Mouse (Mus musculus): Measurements from ENCODE around the gene Bach2.

Bach2 gene

DNA sequence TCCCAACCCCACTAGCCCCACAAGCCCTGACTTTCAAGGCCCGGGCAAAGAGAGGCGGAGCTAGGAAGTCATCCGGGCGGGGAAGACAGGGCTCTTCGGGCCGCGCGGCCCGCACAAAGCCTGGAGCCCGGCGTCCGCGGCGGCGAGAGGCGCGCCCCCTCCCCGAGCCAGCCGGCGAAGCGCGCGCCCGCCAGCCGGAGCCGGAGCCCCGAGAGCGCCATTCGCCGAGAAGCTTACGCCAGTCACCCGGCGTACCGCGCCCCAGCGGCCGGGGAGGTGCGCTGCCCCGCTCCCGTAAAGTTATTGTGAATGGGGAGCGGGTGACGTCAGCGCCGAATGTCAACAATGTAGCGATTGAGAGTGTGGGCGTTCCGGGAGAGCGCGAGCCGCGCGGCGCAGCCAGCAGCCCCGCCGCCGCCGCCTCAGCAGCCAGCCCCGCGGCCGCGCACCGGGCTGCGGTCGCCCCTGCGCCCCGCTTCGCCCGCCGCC, at the start of gene Bach2:
Gene Bach2 (plus strand): TSS at position 439 of the 489 bp plus-strand sequence.
- in situ Hi-C loops (cut with MboI, MseI), result no loop called here

DNA sequence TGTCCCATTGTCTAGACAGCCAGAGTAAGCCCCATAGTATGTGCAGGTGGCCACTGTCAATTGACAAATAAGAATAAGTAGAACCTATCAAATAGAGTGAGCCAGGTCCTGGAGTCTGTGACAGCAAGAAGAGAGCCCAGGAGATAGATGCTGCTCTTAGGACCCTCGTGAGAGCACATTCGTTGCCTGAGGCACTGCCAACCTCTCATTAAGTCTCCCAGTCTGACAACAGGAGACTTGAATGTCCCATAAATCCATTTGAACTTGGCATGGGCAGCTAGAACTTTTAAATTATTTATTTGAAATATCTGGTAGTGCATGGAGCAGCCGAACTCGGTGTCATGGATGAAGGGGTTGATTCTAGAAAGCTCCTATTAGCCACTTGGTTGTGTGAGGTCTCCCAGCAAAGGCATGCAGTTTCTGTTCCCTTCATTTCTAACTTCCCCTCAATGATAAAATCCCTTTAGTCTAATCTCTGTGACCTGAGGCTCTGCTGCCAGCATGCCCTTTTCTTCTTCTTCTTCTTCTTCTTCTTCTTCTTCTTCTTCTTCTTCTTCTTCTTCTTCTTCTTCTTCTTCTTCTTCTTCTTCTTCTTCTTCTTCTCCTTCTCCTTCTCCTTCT, 49.1 kb upstream of the Bach2 start:
- in situ Hi-C loops (cut with MboI, MseI), result no loop called here

DNA sequence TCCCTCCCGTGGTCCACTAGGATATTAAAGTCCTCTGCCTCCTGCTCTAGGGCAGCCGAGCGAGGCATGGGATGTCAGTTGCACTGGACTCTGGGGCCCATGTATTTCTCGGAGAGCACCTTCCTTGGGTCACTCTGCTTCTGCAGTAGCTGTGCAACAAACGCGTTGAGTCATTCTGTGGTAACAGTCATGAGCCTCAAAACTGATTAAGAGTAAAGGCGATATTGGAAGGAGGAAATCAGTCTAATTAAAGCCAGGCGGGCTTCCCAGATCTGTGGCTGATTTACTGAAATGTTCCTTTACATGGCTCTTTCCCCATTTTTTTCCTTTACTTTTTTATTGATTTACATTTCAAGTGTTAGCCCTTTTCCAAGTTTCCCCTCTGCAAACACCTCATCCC, 48.1 kb upstream of the Bach2 start:
- in situ Hi-C loops (cut with MboI, MseI), result no loop called here

DNA sequence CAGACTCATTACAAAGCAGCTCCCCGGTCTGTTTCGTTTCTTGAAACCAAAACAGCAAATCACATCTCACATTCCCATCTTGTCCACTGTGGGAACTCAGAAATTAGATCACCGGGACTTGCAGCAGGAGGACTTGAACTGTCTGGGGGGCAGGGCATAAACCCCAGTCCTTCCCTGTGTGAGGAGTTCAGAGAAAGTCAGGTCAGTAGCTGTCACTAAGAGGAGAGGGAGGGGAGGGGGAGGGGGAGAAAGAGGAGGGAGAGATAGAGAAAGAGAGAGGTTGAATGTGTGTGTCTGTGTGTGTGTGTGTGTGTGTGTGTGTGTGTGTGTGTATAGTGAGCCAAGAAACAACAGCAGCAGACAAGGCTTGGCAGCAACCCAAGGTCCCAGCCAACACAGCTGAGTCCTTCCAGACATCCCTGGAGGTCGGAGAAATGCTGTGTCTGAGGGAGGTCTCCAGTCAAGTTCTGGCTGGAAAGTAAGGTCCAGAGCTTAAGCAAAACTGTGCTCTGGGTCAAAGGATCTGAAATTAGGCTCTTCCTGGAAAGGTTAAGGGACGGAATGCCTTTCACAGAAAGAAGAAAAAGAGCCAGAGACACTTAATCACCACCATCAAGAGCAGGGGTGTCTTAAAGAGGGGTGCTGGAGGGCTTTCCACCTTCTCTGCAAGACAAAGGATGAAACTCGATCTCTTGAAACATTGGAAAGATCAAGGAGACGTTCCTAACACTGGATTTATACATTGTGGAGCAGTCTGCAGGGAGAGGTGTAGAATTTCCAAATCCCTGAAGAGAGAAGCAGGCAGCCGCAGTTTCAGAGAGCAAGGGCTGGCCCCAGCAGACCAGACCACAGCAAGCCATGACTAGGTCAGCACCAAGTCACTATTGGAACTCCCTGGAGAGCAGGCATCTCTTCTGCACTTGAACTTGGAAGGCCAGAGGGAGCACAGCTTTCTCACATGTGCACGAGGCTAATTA, 42.4 kb upstream of the Bach2 start:
- in situ Hi-C loops (cut with MboI, MseI), result no loop called here

DNA sequence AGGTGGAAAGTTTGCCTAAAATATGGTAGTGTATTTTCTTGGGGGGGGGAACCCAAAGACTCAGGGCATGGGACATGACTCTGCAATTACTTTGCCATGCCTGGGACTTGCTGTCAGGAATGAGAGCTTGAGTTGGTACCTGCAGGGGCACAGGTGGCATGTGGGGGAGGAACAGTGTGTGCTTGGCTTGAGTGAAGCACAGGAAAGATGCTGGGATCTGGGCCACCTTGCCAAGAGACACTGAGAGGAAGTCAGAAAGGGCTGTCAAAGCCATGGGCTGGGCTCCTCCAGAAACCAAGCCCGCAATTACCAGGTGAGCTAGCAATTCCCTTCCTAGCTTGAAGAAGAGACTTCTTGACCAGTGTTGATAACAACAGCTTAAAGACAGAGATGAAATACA, 40.6 kb upstream of the Bach2 start:
- in situ Hi-C loops (cut with MboI, MseI), result no loop called here

DNA sequence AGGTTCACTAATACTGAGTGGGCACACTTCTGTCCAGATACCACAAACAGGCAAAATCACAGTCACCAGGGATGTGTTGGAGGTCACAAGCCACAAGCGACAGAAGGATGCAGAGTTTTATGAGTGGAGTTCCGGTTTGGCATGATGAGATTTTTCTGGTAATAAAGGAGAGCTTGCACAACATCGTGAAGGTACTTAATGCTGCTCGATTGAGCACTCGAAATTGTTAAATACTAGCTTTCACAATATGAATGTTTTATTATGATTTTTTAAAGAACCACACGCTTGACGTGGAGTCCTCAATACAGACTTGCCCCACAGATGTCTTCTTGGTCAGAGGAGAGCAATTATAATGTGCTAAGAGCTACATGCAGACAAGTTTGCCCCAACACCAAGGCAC, 40.0 kb upstream of the Bach2 start:
- in situ Hi-C loops (cut with MboI, MseI), result no loop called here

DNA sequence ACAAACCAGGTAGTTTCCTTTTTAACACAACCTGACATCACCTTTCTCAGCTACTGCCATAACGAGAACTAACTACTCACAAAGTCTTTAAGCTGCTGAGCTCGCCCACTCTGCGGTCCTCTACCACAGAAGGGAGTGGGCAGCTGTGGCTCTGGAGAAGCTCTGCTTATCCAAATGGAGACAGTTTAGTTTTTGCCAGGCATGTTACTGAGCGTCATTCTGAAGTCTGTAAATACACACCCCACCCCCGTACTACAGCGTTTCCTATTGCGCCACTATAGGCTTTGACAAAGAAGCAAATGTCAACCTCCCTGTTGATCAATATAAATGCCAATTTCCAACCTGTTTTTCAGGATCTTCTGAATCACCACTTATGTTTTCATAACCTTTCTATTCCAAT, 39.4 kb upstream of the Bach2 start:
- in situ Hi-C loops (cut with MboI, MseI), result no loop called here

DNA sequence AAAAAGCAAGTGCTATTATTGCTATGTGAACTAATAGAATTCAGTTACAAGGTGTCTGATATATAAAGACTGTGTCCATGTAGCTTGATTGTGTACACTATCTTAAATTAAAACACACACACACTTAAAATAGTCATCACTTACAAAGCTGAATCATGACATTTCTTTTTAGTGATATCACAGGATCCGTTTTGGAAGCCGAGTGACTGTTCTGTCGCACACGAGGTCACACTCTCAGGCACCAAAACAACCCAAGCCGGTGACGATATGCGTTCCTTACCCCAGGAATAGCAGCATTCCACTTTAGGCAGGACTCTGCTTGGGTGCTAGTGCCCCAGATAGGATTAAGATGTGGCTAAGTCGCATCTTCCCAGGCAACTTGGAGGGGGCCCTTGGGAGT, 37.5 kb upstream of the Bach2 start:
- in situ Hi-C loops (cut with MboI, MseI), result no loop called here

DNA sequence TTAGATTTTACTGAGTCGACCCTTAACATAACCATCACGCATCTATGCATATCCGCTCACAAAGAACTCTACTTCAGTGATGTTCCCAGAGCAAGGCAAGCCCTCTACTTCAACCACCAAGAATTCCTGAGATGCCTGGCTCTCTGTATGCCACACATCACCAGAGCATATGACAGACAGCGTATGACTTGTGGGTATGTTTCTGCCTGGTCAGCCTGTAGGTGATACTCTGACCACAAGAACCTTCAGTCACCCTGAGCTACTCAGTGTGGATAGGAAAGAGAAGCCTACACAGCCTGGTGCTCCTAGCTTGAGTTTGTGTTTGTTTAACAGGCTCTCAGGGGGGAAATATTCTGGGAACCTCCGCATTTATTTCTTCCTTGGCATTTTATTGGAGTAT, 36.2 kb upstream of the Bach2 start:
- in situ Hi-C loops (cut with MboI, MseI), result no loop called here

DNA sequence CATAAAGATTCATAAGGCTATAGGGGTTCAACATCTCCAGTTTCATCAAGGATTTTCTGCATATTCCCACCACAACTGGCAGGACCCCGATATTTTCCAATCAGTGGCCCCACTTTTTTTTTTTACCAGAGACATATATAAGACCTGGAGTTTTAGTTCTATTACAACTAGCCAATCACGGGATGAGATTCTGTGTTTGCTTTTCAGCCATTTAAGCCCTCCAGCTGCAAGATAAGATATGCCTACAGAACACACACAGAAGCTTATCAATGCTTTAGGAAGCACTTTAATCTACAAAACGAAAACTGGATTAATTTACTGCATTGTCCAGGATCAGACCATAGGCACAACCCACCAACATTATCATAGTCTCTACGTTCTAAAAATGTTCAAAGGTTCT, 33.8 kb upstream of the Bach2 start:
- in situ Hi-C loops (cut with MboI, MseI), result no loop called here

DNA sequence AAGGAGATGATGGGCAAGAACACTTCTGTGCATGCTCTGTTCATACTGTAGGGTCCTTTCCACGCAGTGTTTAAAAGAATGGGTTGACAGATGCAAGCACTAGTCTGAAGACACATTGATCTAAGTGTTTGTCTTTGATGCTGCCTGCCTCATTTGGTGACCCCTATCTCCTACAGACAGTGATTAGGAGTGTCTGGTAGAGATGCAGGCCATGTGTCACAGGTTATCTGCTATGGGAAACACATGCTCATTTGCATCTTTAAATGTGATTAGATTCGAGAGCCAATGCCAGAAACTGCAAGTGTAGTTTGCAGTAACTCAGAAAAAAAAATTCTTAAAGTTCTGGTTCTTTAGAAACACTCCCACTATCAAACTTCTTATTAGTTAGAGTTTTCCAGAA, 32.8 kb upstream of the Bach2 start:
- in situ Hi-C loops (cut with MboI, MseI), result no loop called here

DNA sequence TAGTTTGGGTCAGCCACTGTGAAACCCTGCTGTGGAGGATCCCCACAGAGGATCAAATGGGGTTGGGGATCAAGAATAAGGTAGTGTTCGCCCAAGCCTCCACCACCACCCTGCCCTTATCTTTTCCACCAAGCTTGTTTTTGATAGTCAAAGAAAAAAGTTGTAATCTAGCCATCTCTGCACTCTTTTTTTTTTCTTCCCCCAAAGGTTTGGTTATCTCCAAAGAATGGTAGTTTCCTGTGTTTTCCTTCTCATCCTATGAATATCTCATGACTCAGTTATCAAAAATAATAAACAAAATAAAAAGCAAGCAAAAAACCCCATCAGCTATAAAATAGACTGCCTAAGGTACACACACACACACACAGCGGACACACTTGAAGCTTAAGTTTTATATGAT, 28.6 kb upstream of the Bach2 start:
- in situ Hi-C loops (cut with MboI, MseI), result no loop called here

DNA sequence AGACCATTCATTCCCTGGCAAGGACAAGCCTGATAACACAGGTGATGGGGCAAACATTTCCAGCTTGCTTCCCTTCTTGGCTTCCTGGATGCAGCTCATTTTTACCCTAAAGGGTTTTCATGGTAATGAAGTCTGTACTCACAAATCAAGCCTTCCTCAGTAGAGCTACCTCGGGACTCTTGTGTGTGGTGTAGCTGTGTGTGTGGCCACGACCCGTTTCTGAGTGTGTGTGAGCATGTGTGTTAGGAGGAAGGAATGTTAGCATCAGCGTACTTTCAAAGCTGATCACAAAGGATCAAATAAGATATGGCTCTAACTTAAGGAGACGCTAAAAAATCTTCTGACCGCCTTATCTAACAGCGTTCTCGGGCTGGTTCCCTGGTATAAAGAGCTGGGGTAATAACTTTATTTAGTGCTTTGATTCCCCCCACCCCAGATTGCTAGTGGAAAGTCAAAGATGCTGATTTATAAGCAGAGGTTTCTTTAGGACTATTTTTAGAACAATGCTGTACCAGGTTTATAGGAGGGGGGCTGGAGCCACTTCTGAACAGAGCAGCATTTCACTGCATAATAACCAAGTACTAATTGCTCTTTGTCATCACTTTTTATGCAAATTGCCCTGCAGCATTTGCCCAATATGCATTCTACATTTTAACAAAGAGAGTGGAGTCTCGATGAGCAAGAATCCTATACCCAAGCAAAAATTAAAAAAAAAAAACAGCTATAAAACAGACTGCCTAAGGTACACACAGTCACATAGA, 28.0 kb upstream of the Bach2 start:
- in situ Hi-C loops (cut with MboI, MseI), result no loop called here

DNA sequence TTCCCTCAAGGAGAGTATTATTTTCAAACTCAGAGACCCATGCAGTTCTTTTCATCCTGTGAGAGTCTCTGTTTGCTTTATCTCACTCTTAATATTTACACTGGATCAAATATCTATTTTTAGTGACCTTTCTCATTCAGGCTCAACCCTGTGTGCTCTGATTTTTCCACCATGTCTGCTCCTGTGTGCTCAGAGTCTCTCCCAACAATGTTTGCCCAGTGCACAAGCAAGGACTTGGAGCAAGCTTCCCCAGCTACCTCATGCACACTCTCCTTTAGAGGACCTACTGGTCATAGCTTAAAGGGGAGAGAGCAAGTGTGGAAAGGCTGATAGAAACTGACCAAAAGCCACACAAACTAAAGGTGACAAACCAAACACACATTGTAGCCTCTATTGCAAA, 26.0 kb upstream of the Bach2 start:
- in situ Hi-C loops (cut with MboI, MseI), result no loop called here

DNA sequence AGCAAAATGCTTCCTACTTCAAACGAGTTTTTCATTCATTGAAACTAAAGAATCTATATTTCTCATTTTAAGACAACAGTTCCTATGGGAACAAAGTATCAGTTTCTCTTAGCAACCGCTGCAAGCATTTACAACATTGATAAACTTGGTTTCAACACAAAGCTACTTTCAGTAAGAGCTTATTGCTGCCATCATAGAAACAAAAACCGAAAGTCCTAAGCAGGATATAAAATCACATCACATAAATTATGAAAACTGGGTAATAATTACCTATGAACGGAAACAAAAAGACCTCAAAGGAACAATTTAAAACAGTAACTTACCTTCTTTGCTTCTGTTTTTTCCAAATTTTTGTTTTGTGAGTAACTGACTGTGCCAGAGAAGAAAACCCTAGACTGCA, 22.1 kb upstream of the Bach2 start:
- in situ Hi-C loops (cut with MboI, MseI), result no loop called here

DNA sequence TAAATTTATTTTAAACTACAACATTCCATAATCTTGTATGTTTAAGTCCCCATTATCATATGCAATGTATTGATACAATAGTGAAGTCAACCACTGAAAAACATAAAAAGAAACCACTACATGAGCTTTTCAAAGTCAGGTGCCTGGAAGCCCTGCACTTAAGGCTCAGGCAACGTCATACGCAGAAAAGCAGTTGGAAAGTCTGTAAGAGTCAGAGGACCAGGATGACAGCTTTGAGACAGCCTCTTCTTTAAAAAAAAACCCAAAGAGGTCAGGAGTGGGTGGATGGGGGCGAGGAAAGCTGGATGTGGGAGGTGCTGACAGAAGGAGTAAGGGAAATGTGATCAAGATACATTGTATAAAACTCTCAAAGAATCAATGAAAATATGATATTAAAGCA, 21.6 kb upstream of the Bach2 start:
- in situ Hi-C loops (cut with MboI, MseI), result no loop called here

DNA sequence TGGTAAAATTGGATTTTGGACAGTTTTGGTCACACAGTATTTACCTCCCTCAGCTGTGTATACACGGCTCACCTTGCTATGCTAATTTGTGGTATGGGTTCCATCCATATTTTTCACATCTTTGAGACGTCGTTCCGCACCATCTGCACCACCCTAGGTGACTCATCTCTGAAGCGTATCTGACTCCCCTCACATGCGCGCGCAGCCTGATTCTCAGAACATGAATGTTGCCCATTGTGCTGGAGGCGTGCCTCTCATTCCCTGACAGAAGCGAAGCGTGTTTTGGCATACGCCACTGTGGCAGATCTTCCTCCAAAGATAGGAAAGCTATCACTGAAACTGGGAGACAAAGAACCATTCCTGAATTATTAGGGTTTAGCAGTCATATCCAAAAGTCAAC, 21.0 kb upstream of the Bach2 start:
- in situ Hi-C loops (cut with MboI, MseI), result no loop called here

DNA sequence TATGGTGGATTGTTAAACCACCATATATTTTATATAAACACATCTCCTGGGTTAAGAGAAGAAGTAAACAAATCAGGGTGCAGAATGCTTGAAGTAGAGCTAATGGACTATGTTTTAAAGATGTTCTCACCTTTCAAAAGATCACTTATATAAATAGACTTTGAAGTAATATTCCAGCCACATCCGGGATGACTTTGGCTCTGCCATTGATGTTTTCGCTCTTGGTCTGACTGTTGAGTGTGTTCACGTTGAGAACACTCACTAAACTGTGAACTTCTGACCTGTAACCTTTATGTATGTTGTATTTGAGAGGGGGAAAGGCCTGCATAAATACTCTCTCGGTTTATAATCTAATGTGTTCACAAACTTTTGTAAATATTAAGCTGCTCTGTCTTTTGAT, 20.2 kb upstream of the Bach2 start:
- in situ Hi-C loops (cut with MboI, MseI), result no loop called here

DNA sequence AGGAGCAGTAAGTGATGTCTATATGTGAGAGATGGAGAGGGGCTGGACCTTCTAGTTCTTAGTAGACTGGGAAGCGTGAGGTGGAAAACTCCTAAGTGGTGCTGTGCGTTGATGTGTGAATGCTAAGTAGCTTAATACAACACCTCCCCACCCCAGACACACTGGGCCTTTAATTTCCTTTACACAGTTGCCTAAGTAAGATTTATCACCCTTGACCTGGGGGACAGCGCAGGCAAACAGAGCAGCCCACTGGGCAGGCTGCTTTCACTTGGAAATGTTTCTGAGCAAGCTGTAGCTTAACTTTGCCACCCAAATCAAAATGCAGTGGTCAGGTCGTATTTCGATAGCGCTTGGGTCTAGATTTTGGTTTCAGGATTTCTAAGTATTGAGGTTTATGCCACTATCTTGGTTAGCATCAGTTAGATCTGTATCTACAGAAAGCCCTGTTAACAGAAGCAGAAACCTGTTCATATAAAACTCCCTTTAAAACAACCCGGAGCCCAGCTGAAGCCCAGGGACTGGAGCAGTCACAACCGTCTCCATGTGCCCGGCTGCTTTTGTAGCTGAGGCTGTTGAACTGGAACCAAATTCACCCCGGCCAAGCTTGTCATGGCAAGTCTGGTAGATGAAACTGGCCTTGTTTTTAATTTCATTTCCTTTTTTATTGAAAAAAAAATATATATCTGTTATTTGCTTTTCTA, 19.0 kb upstream of the Bach2 start:
- in situ Hi-C loops (cut with MboI, MseI), result no loop called here

DNA sequence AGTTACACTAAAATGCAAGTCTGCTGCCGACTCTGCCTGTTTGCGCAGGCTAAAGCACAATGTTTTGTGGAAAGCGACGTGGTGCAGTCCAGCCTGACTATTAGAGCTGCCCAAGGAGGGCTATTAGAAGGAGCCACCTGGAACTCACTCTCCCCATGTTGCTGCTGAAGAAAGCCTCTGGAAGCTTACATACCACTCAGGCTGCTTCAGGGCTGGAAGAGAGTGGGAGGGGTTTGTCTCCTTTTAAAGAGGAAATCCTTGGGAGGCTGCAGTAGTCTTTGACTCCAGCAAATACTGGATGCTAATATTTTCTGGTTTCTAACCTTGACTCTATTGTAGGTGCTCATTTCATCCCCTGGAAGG, 18.5 kb upstream of the Bach2 start:
- in situ Hi-C loops (cut with MboI, MseI), result no loop called here

DNA sequence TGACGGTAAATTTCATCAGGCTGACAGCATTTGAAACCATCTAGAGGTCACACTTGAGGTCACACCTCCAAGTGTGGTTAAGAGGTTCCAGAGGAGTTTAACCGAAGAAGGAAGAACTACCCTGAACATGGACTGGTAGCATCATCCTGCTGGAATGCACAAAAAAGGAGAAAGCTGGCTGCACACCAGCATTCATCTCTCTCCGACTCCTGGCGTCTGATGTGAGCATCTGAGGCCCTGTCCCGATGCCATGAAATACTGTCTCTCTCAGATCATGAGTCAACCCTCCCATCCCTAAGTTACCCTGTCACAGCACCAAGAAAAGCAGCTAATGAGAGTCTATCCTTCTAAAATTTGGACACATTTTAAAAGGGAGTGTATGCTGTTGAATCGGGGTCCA, 17.6 kb upstream of the Bach2 start:
- in situ Hi-C loops (cut with MboI, MseI), result no loop called here

DNA sequence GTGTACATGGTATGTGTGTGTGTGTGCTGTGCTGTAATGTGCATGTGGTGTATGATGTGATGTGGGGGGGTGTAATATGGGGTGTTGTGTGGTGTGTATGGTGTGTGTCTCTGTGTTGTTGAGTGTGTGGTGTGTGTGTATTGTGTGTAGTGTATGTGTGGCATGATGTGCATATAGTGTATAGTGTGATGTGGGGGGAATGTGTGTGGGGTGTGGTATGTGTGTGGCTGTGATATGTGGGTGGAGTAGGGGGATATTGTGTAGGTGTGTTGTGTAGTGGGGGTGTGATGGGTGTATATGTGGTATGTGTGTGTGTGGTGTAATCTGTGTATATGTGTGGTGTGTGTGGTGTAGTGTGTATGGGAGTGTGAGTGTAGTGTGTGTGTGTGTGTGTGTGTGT, 15.0 kb upstream of the Bach2 start:
- in situ Hi-C loops (cut with MboI, MseI), result no loop called here
